Mouse (Mus musculus) heart, postnatal 0 days (tissue): ENCODE data around the gene Wfdc13. TPM values are rescaled to one million over a fixed set of nuclear protein-coding genes. Genes with fewer than 3 reads are reported as not detected.

Experiments
- ATAC-seq: fragments of 200-750 bp; cut with Nextera tagmentation; 2 replicates; pipeline ENCODE4 v1.8.0; 2017; ENCODE audit warnings: low read depth, moderate number of reproducible peaks, moderate library complexity; ENCODE audit not compliant: insufficient read depth
- DNase-seq: peaks from one replicate; pipeline ENCODE4 v3.0.0-alpha.2; 2016; ENCODE audit warnings: low spot score
- H3K27ac ChIP-seq: fragments of 300-500 bp; sonication (generic); 2 replicates; pipeline ENCODE4 v1.5.1; 2014; ENCODE audit warnings: low read depth, mild to moderate bottlenecking
- H3K27me3 ChIP-seq: fragments of 300-500 bp; sonication (generic); 2 replicates; pipeline ENCODE4 v1.6.1; 2014; ENCODE audit warnings: low read length, mixed read lengths; ENCODE audit not compliant: control insufficient read depth, insufficient read depth
- H3K36me3 ChIP-seq: fragments of 300-500 bp; sonication (generic); replicated peaks from 2 replicates; pipeline ENCODE4 v1.6.1; 2014; ENCODE audit warnings: low read length, mixed read lengths; ENCODE audit not compliant: control insufficient read depth, insufficient read depth
- H3K4me1 ChIP-seq: fragments of 300-500 bp; sonication (generic); 2 replicates; pipeline ENCODE4 v1.6.1; 2014; ENCODE audit warnings: antibody characterized with exemption; ENCODE audit not compliant: control insufficient read depth, insufficient read depth
- H3K4me2 ChIP-seq: fragments of 300-500 bp; sonication (generic); 2 replicates; pipeline ENCODE4 v1.6.1; 2014; ENCODE audit warnings: low read depth, mild to moderate bottlenecking, low read length, moderate library complexity
- H3K4me3 ChIP-seq: fragments of 300-500 bp; sonication (generic); 2 replicates; pipeline ENCODE4 v1.5.1; 2014; ENCODE audit warnings: low read depth, low read length
- H3K9ac ChIP-seq: fragments of 300-500 bp; sonication (generic); replicated peaks from 2 replicates; pipeline ENCODE4 v1.6.1; 2014; ENCODE audit warnings: low read depth, low read length, mixed read lengths
- H3K9me3 ChIP-seq: fragments of 300-500 bp; sonication (generic); replicated peaks from 2 replicates; pipeline ENCODE4 v1.6.1; 2016; ENCODE audit warnings: low read length; ENCODE audit not compliant: control insufficient read depth
- CTCF ChIP-seq: IDR thresholded peaks from 2 replicates; pipeline ENCODE4 v1.5.1; 2016; ENCODE audit warnings: antibody characterized with exemption, control low read depth, low read depth
- EP300 ChIP-seq: IDR thresholded peaks from 2 replicates; pipeline ENCODE4 v1.6.1; 2016; ENCODE audit warnings: antibody characterized with exemption, low read depth
- WGBS: fragments of 180-500 bp; shearing (Covaris S2); extraction: QIAGEN DNeasy Blood & Tissue Kit; methylation state at CpG from one replicate; pipeline ENCODE4 v1.1.7; 2014; 5-methylcytosine and 5-hydroxymethylcytosine counted together
- polyA plus RNA-seq: library from polyadenylated mRNA; unstranded; fragments of >200 nt; fragmentation: Nextera tagmentation; extraction: Ambion mirVana; gene quantifications from 2 replicates; pipeline ENCODE4 v1.2.1, GENCODE M21; 2015
- total RNA-seq: library from RNA; depleted of rRNA; stranded (reverse); fragments of >200 nt; gene quantifications from 2 replicates; pipeline ENCODE4 v1.2.3, GENCODE M21; 2014; ENCODE audit warnings: low replicate concordance

The Wfdc13 gene
- total and polyA plus RNA-seq, 2 experiments from 2014 or later: not detected

DNA sequence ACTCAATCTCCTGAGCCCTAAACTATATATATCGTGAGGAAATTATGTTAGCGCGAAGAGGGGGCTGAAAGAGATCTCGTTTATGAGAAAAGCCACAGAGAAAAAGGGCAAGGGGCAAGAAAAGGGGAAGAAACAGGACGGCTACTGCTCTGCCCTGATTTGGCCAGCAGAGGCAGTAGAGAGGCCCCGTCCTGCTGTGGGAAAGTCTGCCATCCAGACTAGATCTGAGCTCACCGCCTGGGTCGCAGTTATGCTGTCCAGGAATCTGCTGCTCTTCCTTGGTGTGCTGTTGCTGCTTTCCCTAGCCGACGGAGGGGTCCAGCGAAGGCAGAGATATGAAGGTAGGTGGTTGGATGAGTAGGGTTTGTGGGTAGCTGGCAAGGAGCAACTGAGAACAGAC, 29.0 kb upstream of the Wfdc13 start, which contains the start of gene Wfdc10:
Gene Wfdc10 (plus strand): TSS at position 189 of the 400 bp plus-strand sequence.
- Histone ChIP-seq H3K27ac (no peak within 1 kb of the TSS), H3K9ac (no peak within 1 kb of the TSS), H3K27me3 (no peaks in the 10 kb centered on the region), H3K9me3 (no peaks in the 10 kb centered on the region), H3K4me1 (no peaks in the 10 kb centered on the region), H3K36me3 (no peaks in the 10 kb centered on the region), H3K4me3 (no peak within 1 kb of the TSS), H3K4me2 (no peak within 1 kb of the TSS)
- WGBS: 13% methylated on average over 11 of the region's 11 CpGs
- TF ChIP-seq EP300: no peak
- peak; percentile 70 for TF ChIP-seq CTCF
- DNase-seq (peak; percentile 49), ATAC-seq (no peak)

- Histone ChIP-seq H3K4me2 (no peak within 1 kb of the TSS), H3K27me3 (no peaks in the 10 kb centered on the region), H3K9ac (no peak within 1 kb of the TSS), H3K9me3 (no peaks in the 10 kb centered on the region), H3K27ac (no peak within 1 kb of the TSS), H3K4me1 (no peaks in the 10 kb centered on the region), H3K4me3 (no peak within 1 kb of the TSS), H3K36me3 (no peaks in the 10 kb centered on the region)
- 73% methylated on average over 9 of the region's 9 CpGs for WGBS
- no peak for ATAC-seq
- TF ChIP-seq CTCF (no peak), EP300 (no peak)
- DNase-seq: no peak
Measured at GRCm38 (mm10) chr2:164656483-164656882, 28.4 kb upstream of the Wfdc13 start, which contains the start of gene Wfdc9. TSS of gene Wfdc9 (minus strand) at chr2:164656583.

DNA sequence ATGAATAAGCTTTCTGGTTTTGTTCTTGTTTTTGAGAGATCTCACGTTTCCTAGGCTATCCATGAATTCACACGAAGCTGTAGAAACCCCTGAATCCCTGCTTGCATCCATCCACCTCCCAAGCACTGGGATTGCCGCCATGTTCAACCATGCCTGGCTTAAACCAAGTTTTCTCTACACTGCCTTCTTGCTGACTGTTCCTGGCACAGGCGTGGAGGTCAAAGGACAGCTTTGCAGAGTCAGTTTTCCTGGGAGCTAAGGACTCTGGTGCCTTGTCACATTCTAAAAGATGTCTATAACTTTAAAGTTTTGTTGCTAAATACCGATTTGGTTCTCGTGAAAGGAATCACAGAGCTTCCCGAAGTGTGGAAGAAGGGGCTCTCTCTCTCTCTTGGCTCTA, 20.1 kb upstream of the Wfdc13 start:
- WGBS: 78% methylated on average over 7 of the region's 7 CpGs
- TF ChIP-seq EP300: no peak
- TF ChIP-seq CTCF: no peak
- no peak for ATAC-seq

DNA sequence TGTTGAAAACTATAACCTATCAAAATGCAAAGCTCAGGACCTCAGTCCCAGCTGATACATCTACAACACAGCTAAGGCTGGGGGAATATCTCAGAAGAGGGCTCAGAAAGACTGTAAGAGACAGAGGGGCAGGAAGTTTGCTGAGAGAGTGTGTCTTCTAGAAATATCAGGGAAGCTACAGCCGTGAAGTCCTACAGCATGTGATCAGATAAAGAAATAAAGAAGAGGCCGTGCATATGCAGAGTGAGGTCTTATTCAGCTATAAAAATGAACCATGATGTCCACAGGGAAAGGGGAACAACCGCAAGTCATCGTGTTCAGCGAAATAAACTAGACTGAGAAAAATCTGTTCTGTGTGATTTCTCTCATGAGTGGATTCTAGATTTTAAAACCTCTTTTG, 14.6 kb upstream of the Wfdc13 start:
- Histone ChIP-seq H3K4me3 (no peak overlapping the region), H3K27ac (no peak overlapping the region), H3K9me3 (no peaks in the 10 kb centered on the region), H3K4me2 (no peak overlapping the region), H3K36me3 (no peaks in the 10 kb centered on the region), H3K27me3 (no peaks in the 10 kb centered on the region), H3K4me1 (no peaks in the 10 kb centered on the region), H3K9ac (no peak overlapping the region)
- DNase-seq (no peak), ATAC-seq (no peak)
- TF ChIP-seq CTCF (no peak), EP300 (no peak)
- WGBS: 66% methylated on average over 5 of the region's 5 CpGs

More for the DNA sequence above, 20.1 kb upstream of the Wfdc13 start:
- no peak for DNase-seq
- no peak overlapping the region for H3K9ac ChIP-seq
- no peaks in the 10 kb centered on the region for H3K36me3 ChIP-seq
- no peak overlapping the region for H3K4me2 ChIP-seq
- no peaks in the 10 kb centered on the region for H3K4me1 ChIP-seq
- H3K4me3 ChIP-seq: no peak overlapping the region
- H3K27ac ChIP-seq: no peak overlapping the region
- H3K27me3 ChIP-seq: no peaks in the 10 kb centered on the region
- no peaks in the 10 kb centered on the region for H3K9me3 ChIP-seq

DNA sequence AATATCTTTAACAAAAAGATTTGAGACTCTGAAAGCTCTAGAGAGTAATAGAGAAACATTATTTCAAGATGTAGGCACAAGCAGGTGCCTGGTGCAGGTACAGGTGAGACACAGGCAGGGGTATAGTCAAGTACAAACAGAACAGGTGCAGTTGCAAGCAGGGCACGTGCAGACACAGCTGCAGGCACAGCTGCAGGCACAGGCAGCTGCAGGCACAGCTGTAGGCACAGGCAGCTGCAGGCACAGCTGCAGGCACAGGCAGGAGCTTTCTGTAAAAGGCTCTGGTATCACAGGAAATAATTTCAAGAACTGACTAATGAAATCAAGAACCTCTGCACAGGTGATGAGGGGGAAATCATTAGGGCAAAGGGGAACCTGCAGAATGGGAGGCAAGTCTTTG, 14.0 kb upstream of the Wfdc13 start:
- ATAC-seq (no peak), DNase-seq (no peak)
- Histone ChIP-seq H3K9ac (no peak overlapping the region), H3K27me3 (no peaks in the 10 kb centered on the region), H3K4me3 (no peak overlapping the region), H3K4me2 (no peak overlapping the region), H3K27ac (no peak overlapping the region), H3K36me3 (no peaks in the 10 kb centered on the region), H3K9me3 (peaks cover under 1% of the 10 kb centered on the region; the same call in 1 of the 2 replicates), H3K4me1 (no peaks in the 10 kb centered on the region)
- 14% methylated on average over 1 of the region's 1 CpGs for WGBS
- TF ChIP-seq CTCF: no peak
- TF ChIP-seq EP300: no peak

DNA sequence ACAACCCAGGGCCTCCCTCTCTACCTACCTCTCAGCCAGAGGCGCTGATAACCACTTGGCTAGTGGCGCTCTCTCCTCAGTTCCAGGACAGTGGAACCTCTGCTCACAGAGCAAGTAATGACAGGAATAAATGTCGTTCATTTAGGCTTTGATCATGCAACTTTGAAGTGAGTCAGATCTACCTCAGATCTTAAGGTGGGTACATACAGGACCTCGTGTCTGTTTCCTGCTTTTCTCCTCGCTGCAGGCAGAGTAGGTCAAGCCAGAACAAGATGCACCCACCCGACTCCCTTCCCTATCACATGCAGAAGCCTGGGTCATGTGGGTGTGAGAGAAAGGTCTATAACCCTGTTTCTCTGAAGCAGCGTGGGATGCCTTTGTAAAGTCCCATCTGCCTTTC, 10.9 kb upstream of the Wfdc13 start, which contains the start of gene Wfdc11:
Gene Wfdc11 (minus strand): TSS at position 101 of the 400 bp plus-strand sequence.
- Histone ChIP-seq H3K9me3 (peaks cover 4% of the 10 kb centered on the region; the same call in 1 of the 2 replicates), H3K9ac (no peak within 1 kb of the TSS), H3K36me3 (no peaks in the 10 kb centered on the region), H3K27me3 (no peaks in the 10 kb centered on the region), H3K4me3 (no peak within 1 kb of the TSS), H3K4me2 (no peak within 1 kb of the TSS), H3K4me1 (no peaks in the 10 kb centered on the region), H3K27ac (no peak within 1 kb of the TSS)
- no peak for TF ChIP-seq EP300
- TF ChIP-seq CTCF: no peak
- 52% methylated on average over 7 of the region's 7 CpGs for WGBS
- ATAC-seq (no peak), DNase-seq (no peak)
